Mouse (Mus musculus) G1E (cell line): ENCODE results near the gene Cct2. TPM values are rescaled to one million over a fixed set of nuclear protein-coding genes. Genes with fewer than 3 reads are reported as not detected.
"Not testable (repeated sequence)": the region's sequence is repeated elsewhere in the genome, so short reads cannot be mapped to it uniquely, and the experiment has no call there.

ENCODE experiments used
- ATAC-seq: 2 replicates; pipeline ENCODE4 v1.8.0; 2016; ENCODE audit warnings: mild to moderate bottlenecking; ENCODE audit not compliant: insufficient number of reproducible peaks, poor library complexity, low FRiP score, severe bottlenecking; ENCODE audit errors: extremely low read depth
- DNase-seq: peaks from one replicate; pipeline ENCODE4 v3.0.0; 2012; ENCODE audit warnings: low spot score
- H3K27me3 ChIP-seq: 2 replicates; pipeline ENCODE4 v1.6.1; 2012; ENCODE audit warnings: mild to moderate bottlenecking, low read length, inconsistent platforms; ENCODE audit not compliant: insufficient read depth
- H3K36me3 ChIP-seq: replicated peaks from 2 replicates; pipeline ENCODE3; 2012; ENCODE audit warnings: mild to moderate bottlenecking, inconsistent platforms
- H3K4me1 ChIP-seq: 2 replicates; pipeline ENCODE4 v1.6.1; 2012; ENCODE audit warnings: low read depth, low read length, inconsistent platforms, mixed read lengths; ENCODE audit not compliant: insufficient read depth
- H3K4me3 ChIP-seq: 2 replicates; pipeline ENCODE4 v1.5.1; 2012; ENCODE audit warnings: low read depth, mild to moderate bottlenecking, inconsistent platforms, low read length, moderate library complexity, mixed read lengths
- H3K9me3 ChIP-seq: replicated peaks from 2 replicates; pipeline ENCODE4 v1.6.1; 2012; ENCODE audit warnings: inconsistent platforms
- CTCF ChIP-seq: IDR thresholded peaks from 2 replicates; pipeline ENCODE4 v1.5.1; 2012; ENCODE audit warnings: low read depth, low read length, inconsistent platforms, mixed read lengths
- GATA1 ChIP-seq: IDR thresholded peaks from 2 replicates; pipeline ENCODE4 v1.6.1; 2012; ENCODE audit warnings: borderline replicate concordance, low read length, inconsistent platforms, mixed read lengths
- GATA2 ChIP-seq: IDR thresholded peaks from 2 replicates; pipeline ENCODE4 v1.6.1; 2012; ENCODE audit warnings: low read depth, low read length, inconsistent platforms, borderline replicate concordance
- POLR2AphosphoS5 ChIP-seq: IDR thresholded peaks from 2 replicates; pipeline ENCODE4 v1.6.1; 2012; ENCODE audit warnings: low read depth, low read length, inconsistent platforms; ENCODE audit not compliant: insufficient replicate concordance
- TAL1 ChIP-seq: conservative IDR thresholded peaks from 2 replicates; pipeline ENCODE4 v1.6.1; 2012; ENCODE audit warnings: low read depth, low read length, inconsistent platforms, mixed read lengths
- polyA plus RNA-seq: library from polyadenylated mRNA; stranded (reverse); fragments of >175 nt; gene quantifications from 2 replicates; pipeline ENCODE4 v1.2.3, GENCODE M21; 2012
- total RNA-seq, 2 experiments: library from RNA; stranded (forward) in 1 of 2; stranded (reverse) in 1 of 2; fragments of 200-1000 nt in 1 of 2; fragments of >200 nt in 1 of 2; fragmentation: Nextera tagmentation in 1 of 2; gene quantifications; 2 replicates each; pipeline ENCODE4 v1.2.3; 2014 to 2017

Cct2 gene
- total and polyA plus RNA-seq, 3 experiments, result 38.5 to 644 (median 554) TPM

DNA sequence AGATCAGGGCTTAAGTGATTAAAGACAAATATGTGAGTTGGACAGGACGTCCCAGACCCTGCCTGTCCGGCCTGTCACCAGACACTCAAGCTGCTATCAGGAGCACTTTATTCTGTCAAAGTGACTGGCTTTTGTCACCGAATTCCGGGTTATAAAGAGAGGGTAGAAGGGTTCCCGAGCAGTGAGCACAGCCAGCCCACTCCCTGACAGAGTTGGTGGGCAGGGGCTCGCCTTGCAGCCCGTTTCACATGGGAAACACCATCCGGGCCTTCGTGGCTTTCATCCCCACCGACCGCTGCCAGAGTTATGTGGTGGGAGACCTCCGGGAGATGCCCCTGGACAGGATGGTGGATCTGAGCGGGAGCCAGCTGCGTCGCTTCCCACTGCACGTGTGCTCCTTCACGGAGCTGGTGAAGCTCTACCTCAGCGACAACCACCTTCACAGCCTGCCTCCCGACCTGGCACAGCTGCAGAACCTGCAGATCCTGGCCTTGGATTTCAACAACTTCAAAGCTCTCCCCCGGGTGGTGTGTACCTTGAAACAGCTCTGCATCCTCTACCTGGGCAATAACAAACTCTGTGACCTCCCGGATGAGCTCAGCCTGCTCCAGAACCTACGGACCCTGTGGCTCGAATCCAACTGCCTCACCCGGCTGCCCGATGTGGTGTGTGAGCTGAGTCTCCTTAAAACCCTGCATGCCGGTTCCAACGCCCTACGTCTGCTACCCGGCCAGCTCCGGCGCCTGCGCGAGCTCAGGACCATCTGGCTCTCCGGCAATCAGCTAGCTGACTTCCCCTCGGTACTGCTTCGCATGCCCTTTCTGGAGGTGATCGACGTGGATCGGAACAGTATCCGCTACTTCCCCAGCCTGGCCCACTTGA lies 18.2 kb downstream of the Cct2 start, which contains the start of gene Lrrc10:
Gene Lrrc10 (plus strand): TSS at position 167 of the 882 bp plus-strand sequence.
- Histone ChIP-seq H3K4me3 (peak within 1 kb of the TSS; percentile 33; the same call in 1 of the 2 replicates), H3K4me1 (peaks cover 17% of the 10 kb centered on the region), H3K9me3 (no peaks in the 10 kb centered on the region), H3K27me3 (peaks cover 18% of the 10 kb centered on the region; the same call in 1 of the 2 replicates), H3K36me3 (peaks cover 36% of the 10 kb centered on the region)
- ATAC-seq (no peak), DNase-seq (no peak)
- TF ChIP-seq CTCF, result no peak
- TF ChIP-seq GATA1, result no peak
- TF ChIP-seq POLR2AphosphoS5, result no peak
- no peak for TF ChIP-seq TAL1
- no peak for TF ChIP-seq GATA2

DNA sequence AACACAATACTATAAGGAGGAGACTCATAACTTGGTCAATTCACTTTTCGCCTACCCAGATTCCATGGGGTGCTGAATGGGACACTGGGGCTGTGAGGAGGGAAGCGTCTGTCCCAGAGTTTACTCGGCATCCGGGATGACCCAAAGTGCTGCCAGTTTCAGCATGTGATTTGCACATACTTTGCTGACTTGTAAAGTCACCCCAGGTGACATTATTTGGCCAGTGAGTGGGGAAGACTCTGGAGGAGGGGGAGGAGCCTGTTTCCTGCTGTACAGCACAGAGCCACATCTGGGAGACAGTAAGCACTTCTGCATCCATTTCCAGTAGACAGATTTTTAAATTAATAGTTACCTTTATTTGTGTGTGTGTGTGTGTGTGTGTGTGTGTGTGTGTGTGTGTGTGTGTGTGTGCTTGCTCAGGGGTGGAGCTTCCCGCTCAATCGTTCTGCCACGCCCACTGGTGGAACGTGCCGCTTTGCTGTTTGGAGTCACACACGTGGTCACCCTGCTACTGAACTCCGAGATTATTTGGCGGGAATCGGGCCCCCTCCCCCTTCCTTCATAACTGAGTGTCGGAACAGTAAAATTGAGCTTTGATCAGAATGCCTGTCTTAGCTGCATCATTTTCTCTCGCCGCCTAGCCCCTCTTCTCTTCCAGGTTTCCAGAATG lies 20.0 kb downstream of the Cct2 start:
- not testable (repeated sequence) for DNase-seq, H3K4me3 ChIP-seq, H3K9me3 ChIP-seq
- peaks cover 18% of the 10 kb centered on the region for H3K36me3 ChIP-seq
- H3K27me3 ChIP-seq, result peaks cover 26% of the 10 kb centered on the region
- peak; percentile 26; the same call in 1 of the 2 replicates for ATAC-seq
- peaks cover 21% of the 10 kb centered on the region for H3K4me1 ChIP-seq

- Histone ChIP-seq H3K9me3 (no peaks in the 10 kb centered on the region), H3K4me3 (no peak overlapping the region), H3K27me3 (peaks cover 29% of the 10 kb centered on the region), H3K4me1 (peaks cover 21% of the 10 kb centered on the region), H3K36me3 (peaks cover 12% of the 10 kb centered on the region)
- no peak for ATAC-seq
- TF ChIP-seq GATA1 (no peak), TAL1 (no peak), GATA2 (no peak), CTCF (no peak), POLR2AphosphoS5 (no peak)
- DNase-seq, result no peak
Measured at GRCm38 (mm10) chr10:117042295-117042694, 21.3 kb downstream of the Cct2 start.

DNA sequence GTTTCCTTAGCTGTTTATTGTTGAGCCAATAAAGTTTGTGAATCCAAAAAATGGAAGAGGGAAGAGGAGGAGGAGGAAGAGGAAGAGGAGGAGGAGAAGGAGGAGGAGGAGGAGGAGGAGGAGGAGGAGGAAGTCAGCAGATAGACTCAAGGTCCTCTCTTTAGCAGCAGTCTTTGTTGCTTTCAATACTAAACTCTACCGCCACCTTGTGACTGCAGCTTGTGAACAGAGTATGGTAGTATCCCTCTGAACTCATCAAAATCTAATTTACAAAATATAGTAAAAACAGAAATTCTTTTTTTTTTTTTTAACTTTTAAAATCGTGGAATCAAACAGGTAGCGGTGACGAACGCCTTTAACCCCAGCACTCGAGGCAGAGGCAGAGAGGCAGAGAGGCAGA lies 23.3 kb downstream of the Cct2 start:
- ATAC-seq (peak; percentile 57; the same call in 1 of the 2 replicates), DNase-seq (no peak)
- Histone ChIP-seq H3K4me3 (no peak overlapping the region), H3K27me3 (peaks cover 28% of the 10 kb centered on the region), H3K9me3 (no peaks in the 10 kb centered on the region), H3K36me3 (peaks cover 2% of the 10 kb centered on the region), H3K4me1 (peaks cover 20% of the 10 kb centered on the region)
- TF ChIP-seq TAL1, result no peak
- TF ChIP-seq CTCF, result no peak
- TF ChIP-seq POLR2AphosphoS5, result no peak
- no peak for TF ChIP-seq GATA1
- TF ChIP-seq GATA2, result no peak

DNA sequence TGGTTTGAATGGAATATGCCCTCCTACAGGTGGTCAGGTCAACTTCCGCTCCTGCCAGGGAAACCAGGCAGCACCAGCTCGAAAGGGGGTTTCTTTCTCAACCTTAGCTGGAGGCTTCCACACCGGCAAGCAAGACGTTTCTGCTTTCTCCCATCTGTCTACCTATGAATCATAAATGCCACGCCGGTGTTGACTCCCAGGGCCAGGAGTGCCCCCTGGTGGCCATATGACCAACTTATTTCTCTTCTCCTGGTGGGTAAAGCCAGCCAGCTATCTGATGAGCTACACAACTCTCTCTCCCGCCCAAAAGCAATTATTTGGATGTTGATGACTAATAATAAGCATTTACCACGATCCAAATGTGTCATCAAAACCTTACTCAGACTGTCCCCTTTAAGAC lies 29.8 kb downstream of the Cct2 start:
- peaks cover 20% of the 10 kb centered on the region for H3K27me3 ChIP-seq
- H3K4me1 ChIP-seq, result peaks cover 2% of the 10 kb centered on the region; the same call in 1 of the 2 replicates
- no peak overlapping the region for H3K4me3 ChIP-seq
- TF ChIP-seq GATA1, result no peak
- peak; percentile 47 for TF ChIP-seq CTCF
- no peaks in the 10 kb centered on the region for H3K36me3 ChIP-seq
- peak; percentile 73; the same call in 1 of the 2 replicates for ATAC-seq
- DNase-seq, result peak; percentile 40
- no peaks in the 10 kb centered on the region for H3K9me3 ChIP-seq

DNA sequence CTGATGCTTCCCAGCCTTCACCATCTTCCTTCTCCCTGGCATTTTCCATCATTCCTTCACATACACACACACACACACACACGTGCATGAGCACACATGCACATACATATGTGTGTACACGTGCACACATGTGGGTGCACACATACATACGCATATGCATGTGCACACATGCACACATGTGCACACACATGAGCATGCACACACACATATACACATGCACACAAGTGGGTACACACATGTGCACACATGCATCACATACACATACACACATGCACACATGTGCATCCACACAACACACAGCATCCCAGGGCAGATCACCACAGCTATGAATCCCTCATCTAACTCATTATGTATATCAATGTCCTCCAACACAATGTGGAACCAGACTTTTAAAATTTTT lies 32.5 kb downstream of the Cct2 start:
- Histone ChIP-seq H3K27me3 (peaks cover 14% of the 10 kb centered on the region), H3K4me1 (peaks cover 2% of the 10 kb centered on the region; the same call in 1 of the 2 replicates), H3K36me3 (no peaks in the 10 kb centered on the region), H3K9me3 (no peaks in the 10 kb centered on the region), H3K4me3 (no peak overlapping the region)
- DNase-seq (no peak), ATAC-seq (no peak)
- no peak for TF ChIP-seq POLR2AphosphoS5
